Mouse (Mus musculus) lung, postnatal 4 days (tissue): ENCODE measurements around the gene Ecel1.
A peak's percentile ranks its signal among the peaks of the same experiment; 100 is the strongest.

Experiments used
- DNase-seq, 2 experiments: peaks; one replicate each; pipeline ENCODE4 v3.0.0; 2021

Ecel1 gene

GRCm38 (mm10) chr1:87164796-87165184 lies 8.5 kb upstream of the Ecel1 start:
- no peak for DNase-seq

GRCm38 (mm10) chr1:87164164-87164795 lies 8.0 kb upstream of the Ecel1 start:
- DNase-seq, result no peak

GRCm38 (mm10) chr1:87159396-87159795 lies 3.1 kb upstream of the Ecel1 start:
- no peak for DNase-seq

- DNase-seq, result no peak
Observed at GRCm38 (mm10) chr1:87155531-87156198, 656 bp downstream of the Ecel1 start.

- no peak for DNase-seq
Observed at GRCm38 (mm10) chr1:87154501-87155120, 1.7 kb downstream of the Ecel1 start.

GRCm38 (mm10) chr1:87153776-87154500 lies 2.4 kb downstream of the Ecel1 start:
- no peak for DNase-seq

- DNase-seq, result no peak
Observed at GRCm38 (mm10) chr1:87151286-87151685, 5.0 kb downstream of the Ecel1 start.

GRCm38 (mm10) chr1:87149422-87149821 lies 6.9 kb downstream of the Ecel1 start:
- DNase-seq, result no peak

- DNase-seq, result no peak
Observed at GRCm38 (mm10) chr1:87143141-87143540, 13.2 kb downstream of the Ecel1 start.

GRCm38 (mm10) chr1:87142456-87142855 lies 13.9 kb downstream of the Ecel1 start:
- DNase-seq, result peak in 1 of 2 experiments; percentile 60

GRCm38 (mm10) chr1:87141550-87141949 lies 14.8 kb downstream of the Ecel1 start:
- DNase-seq, result peak in 1 of 2 experiments; percentile 11

- no peak for DNase-seq
Observed at GRCm38 (mm10) chr1:87131803-87132202, 24.5 kb downstream of the Ecel1 start.

GRCm38 (mm10) chr1:87127206-87128030 lies 28.9 kb downstream of the Ecel1 start:
- no peak for DNase-seq

GRCm38 (mm10) chr1:87124673-87125072 lies 31.6 kb downstream of the Ecel1 start, which contains the start of gene Akp3:
TSS of gene Akp3 (plus strand) at chr1:87124973.
- no peak for DNase-seq

- DNase-seq, result no peak
Observed at GRCm38 (mm10) chr1:87114784-87115183, 41.5 kb downstream of the Ecel1 start.

- peak in 1 of 2 experiments; percentile 32 for DNase-seq
Observed at GRCm38 (mm10) chr1:87111719-87112354, 44.5 kb downstream of the Ecel1 start.

GRCm38 (mm10) chr1:87108564-87108963 lies 47.8 kb downstream of the Ecel1 start:
- no peak for DNase-seq

- DNase-seq, result no peak
Observed at GRCm38 (mm10) chr1:87106536-87106935, 49.8 kb downstream of the Ecel1 start.

- DNase-seq, result no peak
Observed at GRCm38 (mm10) chr1:87103936-87104335, 52.4 kb downstream of the Ecel1 start.

GRCm38 (mm10) chr1:87102114-87102513 lies 54.2 kb downstream of the Ecel1 start:
- DNase-seq, result no peak

GRCm38 (mm10) chr1:87101411-87101810 lies 54.9 kb downstream of the Ecel1 start, which contains the start of gene Alpi:
TSS of gene Alpi (minus strand) at chr1:87101606.
- no peak for DNase-seq
